Mouse (Mus musculus): Measurements from ENCODE around the gene Gatad2a. TPM values are rescaled to one million over a fixed set of nuclear protein-coding genes. Genes with fewer than 3 reads are reported as not detected.
A peak's percentile ranks its signal among the peaks of the same experiment; 100 is the strongest.

Gene Gatad2a
- polyA plus RNA-seq, 1 experiment from 2014 or later, result 26.5 TPM

DNA sequence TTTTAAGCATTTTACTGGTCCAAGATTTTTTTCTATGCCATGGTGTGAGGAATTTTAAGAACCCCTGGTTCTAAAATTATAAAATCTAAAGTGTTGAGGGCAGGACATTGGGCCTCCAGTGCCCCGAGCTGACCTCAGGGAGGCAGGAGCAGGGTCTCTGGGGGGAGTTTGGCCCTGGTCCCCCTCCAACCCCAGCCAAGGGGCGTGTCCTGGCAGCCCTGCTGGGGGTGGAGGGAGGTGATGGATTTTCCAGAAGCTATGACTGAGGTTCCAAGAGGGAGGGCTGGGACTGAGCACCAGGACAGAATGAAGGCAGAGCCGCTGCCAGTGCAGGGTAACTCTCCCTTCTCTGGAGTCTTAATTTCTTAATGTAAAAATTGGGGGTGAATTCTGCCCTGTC is 118.2 kb downstream of the Gatad2a start:
- Histone ChIP-seq H3K9ac (no peak overlapping the region), H3K27me3 (ENCODE audit: control insufficient read depth, insufficient read depth, low read length) (peaks cover 40% of the 10 kb centered on the region), H3K4me3 (replicated peaks; ENCODE audit: low read length) (no peak overlapping the region), H3K4me1 (replicated peaks; ENCODE audit: control insufficient read depth, insufficient read depth, low read length) (0 out of 2 replicates have a peak, but pooled peaks cover 9% of the 10 kb centered on the region), H3K36me3 (replicated peaks; ENCODE audit: control insufficient read depth, insufficient read depth) (peaks cover 6% of the 10 kb centered on the region; the same call in 1 of the 2 replicates), H3K27ac (no peak overlapping the region), H3K4me2 (replicated peaks) (no peak overlapping the region), H3K9me3 (ENCODE audit: control insufficient read depth, low read length) (no peaks in the 10 kb centered on the region)
- no peak for ATAC-seq (ENCODE audit: low FRiP score)
- 64% methylated on average over 3 of the region's 3 CpGs for WGBS
- no peak for DNase-seq (ENCODE audit: low spot score)

DNA sequence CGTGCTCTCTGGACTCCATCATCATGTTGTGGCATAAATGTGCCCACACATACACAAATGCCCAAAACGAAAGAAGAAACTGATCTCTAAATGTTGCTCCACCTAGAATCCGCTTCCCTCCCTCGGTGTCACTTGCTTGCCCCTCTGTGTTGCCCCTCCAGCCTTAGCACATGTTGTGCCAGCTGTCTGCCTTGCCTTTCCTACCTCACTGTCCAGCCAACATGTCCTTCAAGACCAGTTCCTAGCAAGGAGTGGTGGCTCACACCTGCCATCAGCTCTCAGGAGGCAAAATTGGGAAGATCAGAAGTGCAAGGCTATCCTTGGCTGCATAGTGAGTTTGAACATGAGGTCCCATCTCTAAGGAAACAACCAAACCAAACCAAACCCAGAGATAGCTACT is 118.8 kb downstream of the Gatad2a start:
- Histone ChIP-seq H3K4me1 (replicated peaks; ENCODE audit: control insufficient read depth, insufficient read depth, low read length) (0 out of 2 replicates have a peak, but pooled peaks cover 9% of the 10 kb centered on the region), H3K4me3 (replicated peaks; ENCODE audit: low read length) (no peak overlapping the region), H3K9me3 (ENCODE audit: control insufficient read depth, low read length) (no peaks in the 10 kb centered on the region), H3K27ac (no peak overlapping the region), H3K27me3 (ENCODE audit: control insufficient read depth, insufficient read depth, low read length) (peaks cover 34% of the 10 kb centered on the region), H3K36me3 (replicated peaks; ENCODE audit: control insufficient read depth, insufficient read depth) (peaks cover 6% of the 10 kb centered on the region; the same call in 1 of the 2 replicates), H3K9ac (no peak overlapping the region), H3K4me2 (replicated peaks) (no peak overlapping the region)
- WGBS, result 89% methylated on average over 4 of the region's 4 CpGs
- DNase-seq (ENCODE audit: low spot score) (no peak), ATAC-seq (ENCODE audit: low FRiP score) (no peak)

DNA sequence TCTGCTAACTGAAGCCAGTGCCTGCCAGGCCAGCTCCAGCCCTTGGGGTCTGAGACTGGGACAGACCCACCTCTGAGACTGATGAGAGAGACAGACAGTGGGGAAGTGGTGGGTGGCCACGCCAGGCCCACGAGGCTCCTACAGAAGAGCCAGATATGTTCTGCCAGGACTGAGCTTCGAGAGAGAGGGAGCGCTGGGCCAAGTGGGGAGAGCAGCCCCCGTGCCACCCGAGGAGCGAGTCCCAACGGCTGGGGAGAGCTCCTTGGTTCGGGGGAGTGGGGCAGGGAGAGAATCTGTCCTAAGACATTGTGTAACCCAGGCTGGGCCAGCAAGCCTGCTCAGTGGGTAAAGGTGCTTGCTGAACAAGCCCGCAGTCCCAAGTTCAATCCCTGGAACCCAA is 119.2 kb downstream of the Gatad2a start:
- 81% methylated on average over 10 of the region's 10 CpGs for WGBS
- H3K36me3 ChIP-seq (replicated peaks; ENCODE audit: control insufficient read depth, insufficient read depth), result peaks cover 8% of the 10 kb centered on the region; the same call in 1 of the 2 replicates
- H3K4me1 ChIP-seq (replicated peaks; ENCODE audit: control insufficient read depth, insufficient read depth, low read length), result 0 out of 2 replicates have a peak, but pooled peaks cover 9% of the 10 kb centered on the region
- ATAC-seq (ENCODE audit: low FRiP score) (no peak), DNase-seq (ENCODE audit: low spot score) (no peak)
- H3K9me3 ChIP-seq (ENCODE audit: control insufficient read depth, low read length), result no peaks in the 10 kb centered on the region
- H3K27ac ChIP-seq, result no peak overlapping the region
- peaks cover 29% of the 10 kb centered on the region for H3K27me3 ChIP-seq (ENCODE audit: control insufficient read depth, insufficient read depth, low read length)
- H3K9ac ChIP-seq, result no peak overlapping the region
- no peak overlapping the region for H3K4me2 ChIP-seq (replicated peaks)
- no peak overlapping the region for H3K4me3 ChIP-seq (replicated peaks; ENCODE audit: low read length)

GRCm38 (mm10) chr8:69876097-69876496 is 120.1 kb downstream of the Gatad2a start:
- H3K4me1 ChIP-seq (replicated peaks; ENCODE audit: control insufficient read depth, insufficient read depth, low read length), result 0 out of 2 replicates have a peak, but pooled peaks cover 2% of the 10 kb centered on the region
- ATAC-seq (ENCODE audit: low FRiP score), result no peak
- no peaks in the 10 kb centered on the region for H3K9me3 ChIP-seq (ENCODE audit: control insufficient read depth, low read length)
- DNase-seq (ENCODE audit: low spot score), result no peak
- peaks cover 16% of the 10 kb centered on the region for H3K36me3 ChIP-seq (replicated peaks; ENCODE audit: control insufficient read depth, insufficient read depth)
- 41% methylated on average over 10 of the region's 10 CpGs for WGBS
- H3K4me2 ChIP-seq (replicated peaks), result no peak overlapping the region
- no peak overlapping the region for H3K9ac ChIP-seq
- no peak overlapping the region for H3K4me3 ChIP-seq (replicated peaks; ENCODE audit: low read length)
- peaks cover 21% of the 10 kb centered on the region for H3K27me3 ChIP-seq (ENCODE audit: control insufficient read depth, insufficient read depth, low read length)
- H3K27ac ChIP-seq, result no peak overlapping the region

DNA sequence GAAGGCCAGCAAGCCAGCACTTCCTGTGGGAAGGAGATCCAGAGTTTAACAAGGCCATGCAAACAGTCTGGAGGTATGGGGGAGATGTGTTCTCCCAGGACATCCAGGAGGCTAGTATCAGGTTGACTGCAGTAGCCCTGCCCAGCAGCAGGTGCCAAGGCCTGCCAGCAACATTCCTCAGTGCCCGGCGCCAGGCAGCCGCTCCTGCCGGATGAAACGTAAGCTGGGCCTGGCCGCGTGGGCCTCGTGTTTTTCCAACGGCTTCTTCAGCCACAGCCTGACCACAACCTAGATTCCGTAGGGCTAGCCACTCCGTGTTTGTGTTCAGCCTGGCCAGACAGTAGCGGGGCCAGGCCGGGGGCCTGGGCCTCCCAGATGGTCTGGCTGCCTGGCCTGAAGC is 121.5 kb downstream of the Gatad2a start:
- DNase-seq (ENCODE audit: low spot score) (no peak), ATAC-seq (ENCODE audit: low FRiP score) (no peak)
- peaks cover 6% of the 10 kb centered on the region for H3K27me3 ChIP-seq (ENCODE audit: control insufficient read depth, insufficient read depth, low read length)
- peaks cover 24% of the 10 kb centered on the region for H3K36me3 ChIP-seq (replicated peaks; ENCODE audit: control insufficient read depth, insufficient read depth)
- H3K4me1 ChIP-seq (replicated peaks; ENCODE audit: control insufficient read depth, insufficient read depth, low read length), result no peaks in the 10 kb centered on the region
- H3K9me3 ChIP-seq (ENCODE audit: control insufficient read depth, low read length), result no peaks in the 10 kb centered on the region
- H3K4me3 ChIP-seq (replicated peaks; ENCODE audit: low read length), result no peak overlapping the region
- no peak overlapping the region for H3K9ac ChIP-seq
- 85% methylated on average over 13 of the region's 13 CpGs for WGBS
- no peak overlapping the region for H3K4me2 ChIP-seq (replicated peaks)
- H3K27ac ChIP-seq, result no peak overlapping the region

GRCm38 (mm10) chr8:69874155-69874554 is 122.0 kb downstream of the Gatad2a start:
- H3K4me3 ChIP-seq (replicated peaks; ENCODE audit: low read length), result no peak overlapping the region
- DNase-seq (ENCODE audit: low spot score), result peak; percentile 83
- H3K9me3 ChIP-seq (ENCODE audit: control insufficient read depth, low read length), result no peaks in the 10 kb centered on the region
- peaks cover 24% of the 10 kb centered on the region for H3K36me3 ChIP-seq (replicated peaks; ENCODE audit: control insufficient read depth, insufficient read depth)
- H3K27me3 ChIP-seq (ENCODE audit: control insufficient read depth, insufficient read depth, low read length), result peaks cover 1% of the 10 kb centered on the region
- no peak for ATAC-seq (ENCODE audit: low FRiP score)
- no peaks in the 10 kb centered on the region for H3K4me1 ChIP-seq (replicated peaks; ENCODE audit: control insufficient read depth, insufficient read depth, low read length)
- WGBS, result 11% methylated on average over 9 of the region's 9 CpGs
- H3K9ac ChIP-seq, result no peak overlapping the region
- H3K4me2 ChIP-seq (replicated peaks), result no peak overlapping the region
- H3K27ac ChIP-seq, result no peak overlapping the region

GRCm38 (mm10) chr8:69870907-69871306 is 125.3 kb downstream of the Gatad2a start:
- WGBS, result 97% methylated on average over 6 of the region's 6 CpGs
- ATAC-seq (ENCODE audit: low FRiP score) (no peak), DNase-seq (ENCODE audit: low spot score) (no peak)
- no peak overlapping the region for H3K9ac ChIP-seq
- no peaks in the 10 kb centered on the region for H3K9me3 ChIP-seq (ENCODE audit: control insufficient read depth, low read length)
- no peaks in the 10 kb centered on the region for H3K27me3 ChIP-seq (ENCODE audit: control insufficient read depth, insufficient read depth, low read length)
- no peak overlapping the region for H3K27ac ChIP-seq
- H3K36me3 ChIP-seq (replicated peaks; ENCODE audit: control insufficient read depth, insufficient read depth), result peaks cover 24% of the 10 kb centered on the region
- no peaks in the 10 kb centered on the region for H3K4me1 ChIP-seq (replicated peaks; ENCODE audit: control insufficient read depth, insufficient read depth, low read length)
- H3K4me3 ChIP-seq (replicated peaks; ENCODE audit: low read length), result no peak overlapping the region
- H3K4me2 ChIP-seq (replicated peaks), result no peak overlapping the region

- no peak overlapping the region for H3K27ac ChIP-seq
- no peaks in the 10 kb centered on the region for H3K27me3 ChIP-seq (ENCODE audit: control insufficient read depth, insufficient read depth, low read length)
- no peaks in the 10 kb centered on the region for H3K9me3 ChIP-seq (ENCODE audit: control insufficient read depth, low read length)
- ATAC-seq (ENCODE audit: low FRiP score) (no peak), DNase-seq (ENCODE audit: low spot score) (no peak)
- H3K36me3 ChIP-seq (replicated peaks; ENCODE audit: control insufficient read depth, insufficient read depth), result peaks cover 24% of the 10 kb centered on the region
- no peak overlapping the region for H3K4me3 ChIP-seq (replicated peaks; ENCODE audit: low read length)
- no peak overlapping the region for H3K9ac ChIP-seq
- no peaks in the 10 kb centered on the region for H3K4me1 ChIP-seq (replicated peaks; ENCODE audit: control insufficient read depth, insufficient read depth, low read length)
- no peak overlapping the region for H3K4me2 ChIP-seq (replicated peaks)
- WGBS, result 85% methylated on average over 11 of the region's 11 CpGs
These were observed 126.0 kb downstream of the Gatad2a start for GRCm38 (mm10) chr8:69870003-69870765.

DNA sequence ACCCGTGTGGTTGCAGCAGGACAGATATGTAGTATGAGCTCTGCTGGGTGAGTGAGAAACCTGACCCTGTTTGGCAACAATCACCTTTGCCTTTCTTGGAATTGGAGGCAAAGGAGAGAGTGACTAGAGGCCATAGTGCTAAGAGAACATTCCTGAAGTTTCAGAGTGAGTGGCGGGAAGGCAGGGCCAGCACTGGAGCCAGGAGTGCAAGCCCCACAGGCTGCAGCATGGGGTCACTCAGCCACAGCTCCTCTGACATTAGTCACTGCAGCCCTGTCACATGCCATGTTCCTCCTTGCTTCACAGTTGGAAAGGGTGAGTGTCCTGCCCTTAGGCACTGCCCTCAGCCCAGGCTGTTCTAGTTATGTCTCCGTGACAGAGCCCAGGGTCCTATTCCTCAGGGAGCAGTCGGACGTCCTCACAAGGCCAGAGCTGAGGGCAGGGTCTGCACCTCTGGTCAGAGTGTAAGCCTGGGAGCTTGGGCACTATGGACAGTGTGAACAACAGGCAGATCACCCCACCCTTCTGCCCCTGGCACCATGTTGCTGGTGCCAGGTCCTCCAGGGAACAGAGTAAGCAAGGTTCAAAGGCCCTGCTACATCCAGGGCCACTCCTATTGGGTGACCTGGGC is 128.4 kb downstream of the Gatad2a start:
- Histone ChIP-seq H3K4me3 (replicated peaks; ENCODE audit: low read length) (no peak overlapping the region), H3K36me3 (replicated peaks; ENCODE audit: control insufficient read depth, insufficient read depth) (peaks cover 26% of the 10 kb centered on the region), H3K4me2 (replicated peaks) (no peak overlapping the region), H3K9me3 (ENCODE audit: control insufficient read depth, low read length) (no peaks in the 10 kb centered on the region), H3K27me3 (ENCODE audit: control insufficient read depth, insufficient read depth, low read length) (no peaks in the 10 kb centered on the region), H3K27ac (no peak overlapping the region), H3K9ac (no peak overlapping the region), H3K4me1 (replicated peaks; ENCODE audit: control insufficient read depth, insufficient read depth, low read length) (no peaks in the 10 kb centered on the region)
- ATAC-seq (ENCODE audit: low FRiP score), result no peak
- 81% methylated on average over 5 of the region's 5 CpGs for WGBS
- no peak for DNase-seq (ENCODE audit: low spot score)

Data from hindbrain, embryonic 14.5 days (tissue).